Mouse (Mus musculus) layer of hippocampus, adult 18-20 months (tissue): ENCODE measurements at regions not wholly inside any gene's neighbourhood (a gene's known extent, or its start where the extent isn't known, plus 50 kb on each side); places are given as distances from the start of the nearest gene placed in this dataset.
A peak's percentile ranks its signal among the peaks of the same experiment; 100 is the strongest.

Experiments used
- DNase-seq, 2 experiments: peaks; one replicate each; pipeline ENCODE4 v3.0.0; 2022; ENCODE audit warnings: low spot score in 2 of 2

DNA sequence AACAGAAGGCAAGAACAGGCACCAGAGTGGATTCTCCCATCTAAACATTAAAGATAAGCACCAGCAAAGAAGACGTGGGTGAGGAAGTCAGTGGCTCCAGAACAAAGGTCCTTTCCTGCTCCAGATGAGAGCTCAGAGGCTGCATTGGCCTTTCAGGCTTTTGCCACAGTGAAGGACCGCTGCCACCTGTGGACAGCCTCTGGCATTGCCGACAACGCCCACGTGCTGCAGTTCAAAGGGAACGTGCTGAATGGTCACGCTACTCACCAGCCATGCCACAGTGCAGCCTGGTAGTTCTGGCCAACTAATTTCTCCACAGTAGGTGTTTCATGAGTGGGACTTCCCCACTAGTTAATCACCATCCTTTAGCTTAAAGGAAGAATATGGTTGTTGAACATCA, 365.1 kb downstream of the Dmrt2 start:
- DNase-seq = no peak

DNA sequence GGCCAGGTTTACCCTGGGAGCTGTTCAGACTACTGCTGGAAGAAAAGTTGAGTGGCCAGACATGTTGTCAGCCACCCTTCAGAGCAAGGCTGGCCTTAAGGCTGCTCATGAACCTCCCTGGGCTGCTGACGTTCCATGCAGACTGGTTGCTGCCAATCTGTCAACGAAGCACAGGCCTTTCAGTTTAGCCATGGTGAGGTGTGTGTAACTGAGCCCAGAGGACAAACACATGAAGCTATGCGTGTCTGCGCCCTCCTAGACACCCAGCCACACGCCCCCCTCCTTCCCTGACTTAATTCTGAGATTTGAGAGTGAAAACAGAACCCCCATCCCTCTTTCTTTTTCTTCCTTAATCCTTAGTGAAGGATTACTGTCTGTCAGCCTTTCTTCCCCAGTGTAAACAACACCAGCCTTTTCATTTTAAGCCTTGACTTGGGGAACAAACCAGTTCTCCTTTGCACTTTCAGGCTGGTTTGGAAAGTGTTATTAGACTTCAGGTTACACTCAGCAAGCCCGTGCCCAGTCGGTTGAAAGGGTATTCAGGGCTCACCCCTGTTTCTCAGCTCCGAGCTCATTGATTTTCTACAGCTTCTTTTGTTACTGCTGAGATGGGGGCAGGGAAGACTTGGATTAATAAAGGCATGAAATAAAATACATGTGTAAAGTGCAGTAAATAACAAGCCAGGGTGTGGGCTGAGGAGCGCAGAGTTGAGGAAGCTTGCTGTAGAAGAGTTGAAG, 379.4 kb downstream of the Dmrt2 start:
- DNase-seq = no peak

DNA sequence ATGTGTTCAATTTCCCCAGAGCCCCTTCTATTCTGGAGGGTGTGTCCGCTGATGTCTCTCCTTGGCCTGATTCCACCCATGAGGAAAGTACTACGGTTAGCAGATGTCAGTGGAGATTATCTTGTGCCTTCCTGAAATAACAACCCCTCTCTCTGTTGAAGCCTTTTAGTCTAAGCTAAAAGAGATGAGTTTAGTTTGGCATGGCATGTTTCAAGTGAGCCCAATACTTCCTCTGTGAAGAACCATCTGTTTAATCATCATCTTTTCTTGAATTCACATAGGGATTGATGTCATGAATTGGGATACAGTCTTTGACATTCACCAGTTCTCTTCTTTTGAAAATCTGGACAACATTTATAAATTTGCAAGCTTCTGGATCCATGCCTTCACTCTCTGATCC, 387.5 kb downstream of the Dmrt2 start:
- DNase-seq = peak in 1 of 2 experiments; percentile 5

DNA sequence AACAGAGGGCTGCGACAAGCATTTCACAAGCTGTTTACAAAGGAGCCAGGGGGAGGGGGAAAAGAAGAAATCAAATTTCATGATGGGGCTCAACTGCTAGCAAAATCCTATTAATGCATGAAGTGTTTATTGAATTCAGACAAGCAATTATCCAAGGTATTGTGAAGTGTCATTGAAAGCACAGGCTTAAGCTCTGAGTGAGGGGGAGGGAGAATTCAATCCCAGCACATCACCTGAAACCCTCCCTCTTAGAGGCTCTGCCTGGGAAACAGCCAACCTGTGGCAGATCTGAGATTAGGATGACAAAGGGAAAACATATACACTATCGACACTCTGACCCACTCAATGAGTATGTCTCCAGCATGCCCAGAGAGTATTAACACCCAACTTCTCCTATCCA, 396.3 kb downstream of the Dmrt2 start:
- DNase-seq = no peak

DNA sequence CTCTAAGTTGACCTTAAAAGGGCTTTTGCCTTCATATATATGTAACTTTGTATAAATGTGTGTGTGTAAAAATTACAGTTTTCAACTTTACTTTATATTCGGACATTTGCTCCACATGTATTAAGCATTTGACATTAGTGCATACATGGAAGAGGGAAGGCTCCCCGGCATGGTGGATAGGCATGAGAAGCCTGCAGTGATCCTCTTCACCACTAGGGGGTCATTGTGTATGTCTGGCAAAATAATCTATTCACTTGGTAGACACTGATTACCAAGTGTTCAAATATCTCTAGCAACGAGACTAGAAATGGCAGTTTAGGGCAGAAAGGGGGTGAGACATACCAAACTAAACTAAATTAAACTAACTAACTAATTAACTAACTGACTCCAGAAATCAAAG, 397.7 kb downstream of the Dmrt2 start:
- no peak for DNase-seq

DNA sequence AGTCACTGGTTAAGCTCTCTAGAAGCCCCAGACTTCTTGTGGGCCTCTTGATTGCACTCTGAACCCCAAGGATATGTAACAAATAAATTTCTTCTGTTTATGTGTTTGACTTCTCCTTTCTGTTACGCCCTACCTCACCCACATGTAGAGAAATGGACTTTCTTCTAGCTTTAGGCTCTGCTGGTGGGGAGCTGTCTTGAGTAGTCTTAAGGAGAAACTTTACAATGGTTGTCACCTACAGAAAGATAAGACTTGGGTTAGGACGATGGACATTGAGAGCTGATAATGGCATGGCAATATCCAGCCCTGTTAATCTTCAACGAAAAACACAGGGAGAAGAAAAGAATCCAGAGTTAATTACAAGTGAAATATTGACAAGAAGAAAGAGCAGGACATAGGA, 416.1 kb downstream of the Dmrt2 start:
- no peak for DNase-seq

DNA sequence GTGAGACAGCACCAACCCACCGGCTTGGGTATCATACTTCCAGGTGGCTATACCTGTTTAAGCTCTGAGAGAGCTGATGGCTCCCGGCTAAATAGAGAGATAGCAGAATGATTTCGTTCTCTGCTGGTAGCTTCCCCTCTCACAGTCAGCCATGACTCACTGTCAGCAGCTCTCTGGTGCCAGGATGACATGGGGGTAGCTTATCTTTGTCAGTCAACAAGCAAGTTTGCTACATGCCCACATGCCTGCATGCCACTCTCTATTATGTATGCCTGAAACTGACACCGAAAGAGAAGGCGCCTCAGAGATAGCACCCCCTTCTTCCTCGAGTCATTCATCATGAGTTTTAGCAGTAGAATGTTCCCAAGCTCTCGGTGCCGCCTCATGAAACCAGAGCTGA, 419.2 kb downstream of the Dmrt2 start:
- peak; percentile 13 to 43 for DNase-seq

DNA sequence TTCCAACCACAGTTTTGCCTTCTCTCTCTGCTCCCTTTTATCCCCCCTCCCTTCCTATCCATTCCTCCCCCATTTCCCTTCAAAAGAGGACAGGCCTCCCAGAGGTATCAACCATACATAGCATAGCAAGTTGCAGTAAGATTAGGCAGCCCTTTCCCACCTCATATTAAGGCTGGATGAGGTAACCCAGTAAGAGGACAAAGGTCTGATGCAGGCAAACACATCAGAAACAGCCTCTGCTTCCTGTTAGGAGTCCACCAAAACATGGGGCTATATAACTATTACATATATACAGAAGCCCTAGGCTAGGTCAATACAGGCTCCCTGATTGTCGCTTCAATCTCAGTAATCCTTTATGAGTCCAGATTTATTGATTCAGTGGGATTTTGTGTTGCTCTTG, 421.6 kb downstream of the Dmrt2 start:
- no peak for DNase-seq

DNA sequence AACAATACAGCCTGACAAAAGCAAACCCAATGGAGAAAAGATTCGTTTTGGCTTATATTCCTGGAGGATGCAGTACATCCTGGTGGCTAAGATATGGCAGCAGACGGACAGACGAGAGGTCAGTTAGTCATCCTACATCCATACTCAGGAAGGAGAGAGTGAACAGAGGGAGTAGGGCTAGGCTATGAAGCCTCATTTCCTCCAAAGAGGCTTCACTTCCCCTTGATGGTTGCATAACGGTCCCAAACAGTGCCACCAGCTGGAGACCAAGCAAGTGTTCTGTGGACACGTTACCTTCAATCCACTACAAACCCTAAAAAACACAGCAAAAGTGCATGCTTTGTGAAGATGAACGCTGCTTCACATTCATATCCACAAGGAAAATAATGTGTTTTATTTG, 442.1 kb downstream of the Dmrt2 start:
- DNase-seq = no peak

DNA sequence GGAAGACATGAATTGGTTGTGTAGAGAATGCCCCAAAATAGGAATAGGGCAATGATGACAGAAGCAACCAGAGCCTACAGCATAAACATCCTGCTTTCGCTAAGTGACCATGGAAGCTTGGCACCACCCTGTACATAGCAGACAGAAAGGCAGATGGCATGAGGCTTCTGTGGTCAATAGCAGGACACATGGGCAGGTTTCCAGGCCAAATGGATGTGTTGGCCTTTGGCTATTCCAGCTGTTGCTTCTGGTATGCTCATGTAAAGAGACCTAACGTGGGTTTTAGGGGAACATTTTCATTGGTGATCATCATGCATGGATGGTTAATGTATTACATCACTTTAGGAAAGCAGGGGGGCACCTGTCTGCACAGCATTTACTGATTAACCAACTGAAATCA, 456.2 kb downstream of the Dmrt2 start:
- DNase-seq = no peak

DNA sequence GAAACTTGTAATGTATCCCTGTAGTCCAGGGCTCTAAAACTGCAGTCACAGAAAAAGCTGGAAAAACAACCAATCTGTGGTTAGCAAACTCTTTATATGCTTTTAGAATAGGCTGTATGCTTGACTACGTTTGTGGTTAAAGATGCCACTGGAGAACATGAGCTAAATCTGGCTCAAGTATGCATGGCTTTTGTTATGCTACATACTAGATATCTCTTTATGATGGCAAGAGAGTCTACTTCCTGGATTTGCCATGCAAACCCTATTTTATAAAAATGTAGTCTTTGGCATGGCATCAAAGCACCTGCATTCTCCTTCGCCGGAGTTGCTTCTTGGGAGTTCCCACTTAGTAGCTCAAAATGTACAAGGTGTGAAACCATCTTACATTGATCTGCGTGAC, 462.2 kb downstream of the Dmrt2 start:
- no peak for DNase-seq

DNA sequence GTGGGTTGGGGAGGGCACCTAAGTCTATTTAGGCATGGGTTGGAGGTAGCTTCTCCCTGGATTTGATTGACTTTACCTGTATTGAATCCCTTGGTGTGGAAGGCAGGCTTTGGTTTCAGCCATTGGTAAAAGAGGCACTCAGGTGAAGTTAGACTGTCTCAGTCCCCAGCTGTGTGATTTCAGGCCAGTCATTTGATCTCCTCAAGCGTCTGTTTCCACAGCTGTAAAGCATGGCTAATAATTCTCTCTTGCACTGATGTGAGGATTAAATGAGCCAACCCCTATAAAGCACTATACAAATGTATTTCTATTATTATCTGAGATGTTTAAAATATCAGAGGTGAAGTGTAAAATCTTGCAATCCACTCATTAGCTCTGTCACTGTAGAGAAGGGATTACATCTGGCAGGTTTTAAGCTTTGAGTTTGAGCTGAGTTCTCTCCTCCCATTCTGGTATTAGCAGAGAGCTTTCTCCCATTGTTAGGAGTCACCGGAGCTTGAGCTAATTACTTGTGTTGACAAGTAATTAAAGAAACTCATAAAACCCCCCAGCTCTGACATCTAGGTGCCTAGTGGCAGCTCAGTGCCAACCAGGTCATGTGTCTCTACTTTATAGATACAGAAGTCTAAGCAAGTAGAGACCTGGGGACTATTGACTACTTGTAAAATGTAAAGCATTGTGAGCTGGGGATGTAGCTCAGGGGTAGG, 463.3 kb downstream of the Dmrt2 start:
- DNase-seq = no peak

DNA sequence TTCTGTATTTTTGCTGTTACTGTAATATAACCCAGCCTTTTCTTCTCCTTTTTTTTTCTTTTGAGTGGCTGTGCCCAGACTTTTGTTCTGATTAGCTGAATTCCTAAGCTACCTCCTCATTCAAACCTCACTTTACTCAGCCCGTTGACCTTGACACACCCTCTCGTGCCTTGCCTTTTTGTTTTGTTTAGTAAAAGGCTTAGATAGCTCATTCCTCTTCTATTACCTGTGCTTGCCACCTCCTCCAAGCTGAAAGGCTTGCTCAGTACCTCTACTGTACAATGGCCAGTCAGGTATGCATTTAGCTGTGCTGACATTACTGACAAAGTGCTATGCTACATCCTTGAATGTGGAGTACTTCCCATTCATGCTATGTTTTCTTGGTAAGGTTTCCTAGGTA, 464.2 kb upstream of the Smarca2 start:
- DNase-seq = no peak

DNA sequence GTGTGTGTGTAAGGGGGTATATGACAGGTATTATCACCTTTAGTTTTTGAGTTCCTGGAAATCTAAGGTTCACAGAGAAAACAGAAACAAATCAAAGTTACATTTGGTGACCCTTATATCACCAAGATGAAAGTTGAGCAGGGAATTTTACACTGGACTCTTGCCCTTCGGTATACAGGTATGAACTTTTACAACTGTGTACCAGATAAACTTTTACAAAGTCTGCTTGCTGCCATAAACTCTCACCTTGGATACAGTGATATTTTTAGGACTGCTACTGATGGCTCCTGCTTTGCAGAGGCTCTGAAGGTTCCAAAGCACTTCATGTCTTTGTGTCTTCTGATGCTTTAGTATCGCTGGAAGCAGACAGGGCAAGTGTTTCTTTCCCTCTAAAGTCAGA, 461.3 kb upstream of the Smarca2 start:
- DNase-seq = no peak

DNA sequence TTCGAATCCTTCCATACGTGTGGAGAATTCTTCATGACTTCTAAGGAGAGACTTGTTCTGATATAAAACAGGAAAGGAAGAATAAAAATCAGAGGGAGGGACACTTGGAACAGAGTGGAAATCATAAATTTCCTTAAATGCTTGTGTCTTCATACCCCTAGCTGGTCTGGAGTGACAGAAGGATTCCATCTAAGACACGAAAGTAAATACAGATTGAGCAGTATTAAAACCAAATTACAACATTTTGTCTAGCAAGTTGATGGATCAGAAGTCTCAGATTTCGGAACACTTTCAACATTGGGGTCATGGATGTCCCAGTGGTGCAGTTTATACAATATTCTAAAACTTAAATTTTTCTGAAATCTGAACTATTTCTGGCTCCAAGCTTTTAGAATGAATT, 453.6 kb upstream of the Smarca2 start:
- DNase-seq = no peak

DNA sequence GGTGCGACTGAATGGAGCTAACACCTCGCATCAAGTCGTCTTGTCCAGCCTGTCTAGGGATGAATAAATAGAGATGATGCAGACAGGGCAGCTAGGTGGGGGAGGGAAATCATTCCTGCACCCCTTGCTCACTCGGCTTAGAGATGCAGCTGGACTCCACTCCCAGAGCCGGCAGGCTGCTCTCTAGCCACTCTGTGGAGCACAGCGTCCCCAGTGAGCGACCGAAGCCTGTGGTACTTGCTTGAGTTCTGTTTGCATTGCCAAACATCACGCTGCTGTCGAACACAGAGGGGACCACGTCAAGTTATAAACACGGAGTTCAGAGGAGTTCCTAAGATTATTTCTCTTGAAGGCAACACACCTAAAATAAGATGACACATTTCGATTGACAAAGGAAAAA, 439.9 kb upstream of the Smarca2 start:
- DNase-seq = no peak

DNA sequence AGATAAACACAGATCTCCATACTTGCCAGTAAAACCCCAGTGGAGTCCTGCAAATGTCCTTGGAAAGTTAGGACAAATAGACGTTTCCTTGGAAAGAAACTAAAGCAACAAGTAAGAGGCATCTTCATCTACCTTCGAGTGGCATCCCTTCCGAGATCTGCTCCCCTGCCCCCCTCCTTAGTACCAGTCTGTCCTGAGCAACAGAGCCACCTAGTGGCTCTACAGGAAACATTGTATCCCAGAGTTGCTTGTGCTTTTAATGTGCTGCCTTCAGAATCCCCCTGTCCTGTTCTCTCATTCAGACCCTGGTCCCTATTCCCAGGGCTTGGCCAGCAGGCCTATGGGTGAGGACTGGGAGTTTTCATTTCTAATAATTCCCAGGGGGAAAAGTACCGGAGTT, 423.1 kb upstream of the Smarca2 start:
- peak in 1 of 2 experiments; percentile 34 for DNase-seq

DNA sequence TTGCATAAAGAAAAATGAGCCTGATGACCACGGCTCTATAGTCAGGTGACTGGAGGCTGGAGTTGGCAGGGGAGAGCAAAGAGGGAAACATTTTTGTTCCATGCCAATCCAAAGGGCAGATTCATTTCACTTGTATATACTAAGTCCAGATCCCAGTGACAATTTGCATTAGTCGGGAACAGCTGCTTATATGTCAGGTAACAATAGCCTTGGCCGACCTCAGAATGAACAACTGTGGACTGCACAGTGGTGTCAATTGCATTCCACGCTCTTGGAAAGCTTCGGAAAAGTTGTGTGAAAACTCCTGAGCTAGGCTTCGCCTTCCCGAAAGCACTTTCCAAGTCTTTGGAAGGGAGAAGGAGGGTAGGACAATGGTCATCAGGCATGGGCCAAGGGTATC, 419.8 kb upstream of the Smarca2 start:
- DNase-seq = no peak

DNA sequence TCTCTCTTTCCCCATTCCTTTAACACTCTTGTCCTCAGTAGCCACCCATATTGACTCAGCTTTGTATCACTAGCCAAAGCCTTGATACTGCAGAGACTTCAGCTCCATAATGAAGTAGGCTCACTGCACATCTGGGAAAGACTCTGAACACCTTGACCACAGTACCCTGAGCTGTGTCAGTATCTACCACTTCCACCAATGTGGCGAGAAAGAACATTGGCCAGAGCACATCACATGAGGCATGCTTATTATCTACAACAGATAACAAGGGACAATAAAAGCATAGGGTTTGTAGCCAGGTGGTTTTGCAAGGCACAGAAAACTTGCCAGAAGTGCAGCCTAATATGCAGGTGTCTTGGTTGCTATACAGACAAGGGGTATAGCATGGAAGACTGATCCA, 414.0 kb upstream of the Smarca2 start:
- DNase-seq = no peak

DNA sequence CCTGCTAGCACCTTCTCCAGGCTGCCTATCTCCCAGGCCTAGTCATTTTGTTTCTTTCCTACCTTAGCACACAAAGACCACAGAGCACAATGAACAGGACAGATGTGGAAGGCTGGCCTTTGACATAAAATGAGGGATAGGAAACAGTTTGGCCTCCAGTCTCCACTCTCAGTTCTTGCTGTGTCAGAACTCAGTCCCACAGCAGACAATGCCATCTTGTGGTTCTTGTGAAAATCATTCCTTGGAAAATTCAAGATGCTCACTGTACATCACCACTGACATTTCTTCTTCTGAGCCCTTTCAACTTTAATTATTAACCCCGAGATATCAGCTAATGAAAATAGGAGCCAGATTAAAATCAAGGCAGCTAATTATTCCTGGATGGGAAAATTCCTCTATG, 411.2 kb upstream of the Smarca2 start:
- peak in 1 of 2 experiments; percentile 18 for DNase-seq

DNA sequence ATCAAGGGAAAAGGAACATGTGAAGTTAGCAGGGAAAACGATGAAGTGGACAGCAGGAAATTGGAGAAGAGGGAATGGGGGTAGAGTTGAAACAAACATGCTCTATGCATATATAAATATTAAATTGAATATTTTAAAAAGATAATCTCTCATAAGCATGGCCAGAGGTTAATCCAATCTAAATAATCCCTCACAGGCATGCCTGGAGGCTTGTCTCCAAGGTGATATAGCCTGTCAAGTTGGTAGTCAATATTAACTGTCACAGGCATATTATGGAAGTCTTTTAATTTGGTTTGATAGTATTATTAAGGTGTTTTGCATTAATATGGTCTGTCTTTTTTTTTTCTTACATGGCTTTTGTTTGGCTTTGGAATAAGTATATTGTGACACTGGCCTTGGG, 396.1 kb upstream of the Smarca2 start:
- DNase-seq = no peak

DNA sequence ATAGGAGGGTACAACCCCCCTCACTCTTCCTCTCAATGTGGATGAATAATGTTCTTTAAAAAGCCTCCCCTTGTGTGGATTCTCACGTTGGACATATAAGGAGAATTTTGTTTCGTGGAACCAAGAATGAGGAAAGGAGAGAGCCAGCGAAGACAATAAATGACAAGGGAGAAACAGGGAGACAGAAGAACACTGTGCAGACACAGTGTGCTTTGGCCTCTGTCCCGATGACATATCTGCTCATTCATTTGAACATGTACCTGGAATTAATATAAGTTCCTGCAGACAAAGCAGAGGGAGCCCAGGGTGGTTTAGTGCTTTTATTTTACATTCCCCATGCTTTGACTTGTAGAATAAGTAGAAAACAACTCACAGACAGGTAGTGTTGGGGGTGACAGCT, 370.3 kb upstream of the Smarca2 start:
- no peak for DNase-seq

DNA sequence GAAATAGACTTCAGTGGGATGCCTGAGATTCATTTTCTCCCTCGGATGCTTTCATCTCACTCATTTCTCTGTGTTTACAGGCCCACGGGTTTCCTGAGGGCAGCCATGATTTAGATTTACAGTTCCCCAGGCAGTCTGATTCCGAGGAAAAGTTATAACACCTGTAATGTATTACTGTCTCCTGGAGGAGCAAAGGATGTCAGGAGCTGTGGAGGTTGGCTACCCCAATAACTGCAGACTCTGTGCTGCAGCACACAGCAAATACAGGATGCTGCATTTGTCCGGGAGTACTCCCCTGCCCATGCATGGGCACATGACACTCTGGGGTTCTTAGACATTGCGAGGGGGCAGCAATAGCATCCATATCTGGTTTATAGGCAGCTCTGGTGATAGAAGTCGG, 360.8 kb upstream of the Smarca2 start:
- DNase-seq = no peak
